Mouse (Mus musculus): ENCODE results near the gene H2-M10.6.
A peak's percentile ranks its signal among the peaks of the same experiment; 100 is the strongest.
"Not testable (repeated sequence)": the region's sequence is repeated elsewhere in the genome, so short reads cannot be mapped to it uniquely, and the experiment has no call there.

The H2-M10.6 gene

DNA sequence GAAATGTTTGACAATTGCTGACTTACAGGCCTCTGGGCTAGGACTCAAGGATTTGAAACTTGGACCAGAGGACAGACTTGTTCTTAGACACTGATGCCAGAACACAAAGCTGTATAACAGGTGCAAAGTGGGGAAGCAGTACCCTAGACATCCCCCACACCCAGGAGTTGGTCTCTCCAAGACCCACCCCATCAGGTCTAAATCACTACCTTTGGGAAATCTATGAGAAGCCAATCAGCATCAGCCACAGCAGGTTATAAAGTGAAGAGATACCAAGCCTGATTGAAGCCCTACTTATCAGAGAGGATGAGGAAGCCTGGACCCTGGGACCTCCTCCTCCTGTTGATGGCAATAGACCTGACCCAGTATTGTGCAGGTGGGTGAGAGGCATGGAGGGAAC lies at the start of gene H2-M10.6:
H2-M10.6 (plus strand) TSS at position 301 of the 400 bp plus-strand sequence.
- no peak for DNase-seq (ENCODE audit: low read depth, low spot score)

DNA sequence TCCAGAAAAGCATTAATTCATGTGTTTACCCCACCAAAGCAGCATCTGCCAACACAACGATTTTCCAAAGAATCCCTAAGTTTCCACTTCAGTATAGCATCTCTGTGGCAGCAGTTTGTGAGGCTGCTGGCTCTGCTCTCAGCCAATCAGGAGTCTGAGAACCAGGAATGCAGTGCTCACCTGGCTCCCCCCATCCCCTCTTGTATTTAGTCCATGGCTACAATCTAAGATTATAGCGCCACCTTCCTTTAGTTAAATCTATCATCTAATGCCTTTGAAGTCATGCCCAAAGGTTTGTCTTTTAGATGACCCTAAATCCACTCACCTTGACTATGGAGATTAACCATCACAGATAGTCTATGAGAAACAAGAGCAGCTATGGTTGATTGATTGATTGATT lies 48.2 kb upstream of the H2-M10.6 start:
- no peak for DNase-seq (ENCODE audit: low read depth, low spot score)

DNA sequence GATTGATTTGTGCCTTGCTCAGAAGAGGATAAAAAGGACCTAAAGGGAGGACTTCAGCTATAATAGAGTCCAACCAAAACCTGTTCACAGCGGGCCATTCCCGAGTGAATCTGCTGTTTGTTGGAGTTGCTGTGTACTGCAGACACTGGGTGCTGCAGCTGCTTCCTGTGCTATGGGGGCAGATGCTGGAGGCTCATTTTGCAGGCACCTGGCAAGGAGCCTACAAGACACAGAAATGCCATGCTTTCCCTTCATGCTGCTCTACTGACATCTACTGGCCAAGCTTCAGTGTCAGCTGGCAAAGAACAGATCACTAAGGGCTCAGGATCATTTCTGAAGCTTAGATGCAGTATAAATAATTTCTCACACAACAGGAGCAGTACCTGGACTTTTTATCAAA lies 47.7 kb upstream of the H2-M10.6 start:
- DNase-seq (ENCODE audit: low read depth, low spot score) = peak; percentile 14

DNA sequence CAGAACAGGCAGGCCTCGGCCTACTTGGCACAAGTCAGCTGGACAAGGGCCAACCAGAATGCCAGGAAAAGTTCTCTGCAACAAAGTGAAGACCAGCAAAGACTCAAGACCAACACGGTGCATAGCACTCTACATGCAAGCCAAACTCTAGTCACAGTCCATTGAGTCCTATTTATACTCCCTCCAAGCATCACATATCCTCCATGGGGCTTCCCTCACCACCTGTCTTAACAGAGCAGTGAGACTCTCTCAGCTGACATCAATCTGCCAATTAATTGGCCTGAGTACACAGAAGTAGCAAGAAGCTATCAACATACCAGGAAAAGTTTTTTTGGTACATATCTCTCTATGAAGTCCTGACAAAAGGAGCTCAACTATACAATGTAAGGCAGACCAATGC lies 46.6 kb upstream of the H2-M10.6 start:
- DNase-seq (ENCODE audit: low read depth, low spot score) = not testable (repeated sequence)

DNA sequence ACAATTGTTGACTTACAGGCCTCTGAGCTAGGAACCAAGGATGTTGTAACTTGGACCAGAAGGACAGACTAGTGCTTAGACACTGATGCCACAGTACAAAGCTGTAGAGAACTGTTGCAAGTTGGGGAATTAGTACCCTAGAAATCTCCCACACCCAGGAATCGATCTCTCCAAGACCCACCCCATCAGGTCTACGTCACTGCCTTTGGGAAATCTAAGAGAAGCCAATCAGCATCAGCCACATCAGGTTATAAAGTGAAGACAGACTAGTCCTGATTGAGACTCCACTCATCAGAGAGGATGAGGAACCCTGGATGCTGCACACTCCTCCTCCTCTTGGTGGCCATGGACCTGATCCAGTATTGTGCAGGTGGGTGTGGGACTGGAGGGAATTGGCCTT lies 39.4 kb upstream of the H2-M10.6 start, which contains the start of gene H2-M10.5:
H2-M10.5 (plus strand) TSS at position 301 of the 400 bp plus-strand sequence.
- DNase-seq (ENCODE audit: low read depth, low spot score) = not testable (repeated sequence)

DNA sequence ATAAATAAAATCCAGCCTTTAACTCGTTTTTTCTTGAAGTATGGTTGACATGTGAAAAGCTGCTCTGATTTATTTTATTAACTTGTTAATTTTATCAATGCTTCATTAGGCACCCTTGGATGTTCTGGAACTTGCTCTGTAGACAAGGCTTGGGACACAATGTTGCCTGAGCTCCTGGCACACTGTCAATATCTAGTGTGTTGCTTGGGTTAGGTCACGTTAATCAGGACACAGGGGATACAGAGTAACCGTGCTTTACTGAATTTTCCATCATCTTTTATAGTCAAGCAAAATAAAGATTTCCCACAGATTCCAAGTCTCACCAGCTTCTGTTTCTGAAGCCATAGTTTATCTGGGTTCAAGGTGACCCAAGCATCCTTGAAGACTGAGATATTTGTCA lies 30.4 kb upstream of the H2-M10.6 start:
- DNase-seq (ENCODE audit: low read depth, low spot score) = no peak

DNA sequence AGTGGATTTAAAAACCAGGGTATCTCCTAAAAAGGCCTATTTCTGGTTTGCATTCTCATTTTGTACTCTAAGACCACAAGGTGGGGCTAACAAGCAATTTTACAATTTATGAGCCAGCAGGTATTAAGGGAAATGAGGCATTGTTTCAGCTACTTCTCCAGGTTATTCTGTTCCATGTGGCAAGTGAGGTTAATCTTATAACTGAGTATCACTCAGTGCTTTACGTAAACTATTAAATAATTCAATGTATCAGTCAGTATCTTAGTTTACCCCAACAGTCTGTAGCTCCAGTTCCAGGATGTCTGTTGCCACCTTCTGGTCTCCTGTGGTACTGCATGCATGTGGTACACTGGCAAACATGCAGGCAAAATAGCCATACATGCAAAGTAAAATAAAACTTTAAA lies 25.5 kb upstream of the H2-M10.6 start:
- peak; percentile 6 for DNase-seq (ENCODE audit: low read depth, low spot score)

DNA sequence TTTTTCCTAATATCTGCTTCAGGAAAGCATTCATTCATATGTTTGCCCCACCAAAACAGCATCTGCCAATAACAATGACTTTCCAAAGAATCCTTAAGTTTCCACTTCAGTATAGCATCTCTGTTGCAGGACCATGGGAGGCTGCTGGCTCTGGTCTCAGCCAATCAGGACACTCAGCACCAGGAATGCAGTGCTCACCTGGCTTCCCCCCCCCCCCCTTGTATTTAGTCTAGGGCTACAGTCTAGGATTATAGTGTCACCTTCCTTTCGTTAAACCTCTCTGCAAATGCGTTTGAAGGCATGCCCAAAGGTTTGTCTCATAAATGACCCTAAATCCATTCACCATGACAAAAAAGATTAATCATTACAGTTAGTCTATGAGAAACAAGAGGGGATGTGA lies 23.6 kb upstream of the H2-M10.6 start:
- no peak for DNase-seq (ENCODE audit: low read depth, low spot score)

DNA sequence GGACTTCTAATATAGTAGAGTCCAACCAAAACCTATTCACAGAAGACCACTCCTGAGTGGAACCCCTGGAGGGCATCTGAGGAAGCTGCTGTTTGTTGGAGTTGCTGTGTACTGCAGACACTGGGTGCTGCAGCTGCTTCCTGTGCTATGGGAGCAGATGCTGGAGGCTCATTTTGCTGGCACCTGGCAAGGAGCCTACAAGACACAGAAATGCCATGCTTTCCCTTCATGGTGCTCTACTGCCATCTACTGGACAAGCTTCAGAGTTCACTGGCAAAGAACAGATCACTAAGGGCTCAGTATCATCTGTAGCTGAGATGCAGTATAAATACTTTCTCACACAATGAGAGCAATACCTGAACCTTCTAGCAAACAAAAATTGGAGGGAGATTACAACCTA lies 23.2 kb upstream of the H2-M10.6 start:
- DNase-seq (ENCODE audit: low read depth, low spot score) = peak; percentile 76

DNA sequence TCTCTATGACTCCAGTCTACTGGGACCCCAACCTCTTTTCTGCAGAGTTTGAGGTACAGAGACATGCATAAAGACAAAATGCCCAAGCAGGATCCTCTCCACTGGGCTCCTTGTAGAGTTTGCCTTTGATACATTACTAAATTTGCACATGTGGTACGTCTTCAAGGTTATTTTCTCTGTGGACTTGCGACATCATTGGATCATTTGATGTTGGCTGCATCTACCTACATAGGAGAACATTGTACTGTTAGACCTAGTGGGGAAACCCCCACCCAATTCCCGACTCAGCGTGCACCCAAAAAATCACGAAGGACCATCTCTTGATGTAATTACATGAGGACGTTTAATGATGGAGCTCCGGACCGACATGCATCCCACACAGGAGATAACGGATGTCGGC lies 12.5 kb upstream of the H2-M10.6 start:
- no peak for DNase-seq (ENCODE audit: low read depth, low spot score)

DNA sequence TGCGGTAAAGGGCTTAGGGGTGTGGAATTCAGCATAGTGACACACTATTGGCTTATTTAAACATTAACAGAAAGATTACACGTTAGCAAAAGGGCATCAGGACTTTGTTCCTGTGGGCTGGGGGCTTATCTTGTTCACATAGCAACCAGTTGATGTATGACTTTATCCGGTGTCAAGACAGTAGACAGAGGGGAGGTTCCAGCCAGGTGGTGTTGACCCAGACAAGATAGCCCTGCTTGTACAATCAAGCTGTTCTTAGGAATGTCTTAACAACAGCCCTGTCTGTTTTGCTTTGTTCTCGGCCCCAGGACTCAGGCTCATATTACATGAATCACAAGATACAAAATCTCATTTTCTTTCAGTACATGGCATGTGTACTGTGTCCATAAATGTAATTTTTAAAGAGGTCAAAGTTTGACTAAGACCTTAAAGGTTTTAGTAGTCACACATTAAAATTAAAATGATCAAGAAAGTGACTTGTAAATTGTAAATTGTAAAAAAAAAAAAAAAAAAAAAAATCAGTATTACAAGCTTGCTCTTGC lies 12.0 kb upstream of the H2-M10.6 start:
- not testable (repeated sequence) for DNase-seq (ENCODE audit: low read depth, low spot score)

DNA sequence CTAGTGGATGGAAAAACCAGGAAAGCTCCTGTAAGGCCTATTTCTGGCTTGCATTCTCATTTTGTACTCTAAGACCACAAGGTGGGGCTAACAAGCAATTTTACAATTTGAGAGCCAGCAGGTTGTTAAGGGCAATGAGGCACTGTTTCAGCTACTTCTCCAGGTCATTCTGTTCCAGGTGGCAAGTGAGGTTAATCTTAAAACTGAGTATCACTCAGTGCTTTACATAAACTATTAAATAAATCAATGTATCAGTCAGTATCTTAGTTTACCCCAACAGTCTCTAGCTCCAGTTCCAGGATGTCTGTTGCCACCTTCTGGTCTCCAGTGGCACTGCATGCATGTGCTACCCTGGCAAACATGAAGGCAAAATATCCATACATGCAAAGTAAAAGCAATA lies 12.0 kb downstream of the H2-M10.6 start:
- peak; percentile 34 for DNase-seq (ENCODE audit: low read depth, low spot score)

DNA sequence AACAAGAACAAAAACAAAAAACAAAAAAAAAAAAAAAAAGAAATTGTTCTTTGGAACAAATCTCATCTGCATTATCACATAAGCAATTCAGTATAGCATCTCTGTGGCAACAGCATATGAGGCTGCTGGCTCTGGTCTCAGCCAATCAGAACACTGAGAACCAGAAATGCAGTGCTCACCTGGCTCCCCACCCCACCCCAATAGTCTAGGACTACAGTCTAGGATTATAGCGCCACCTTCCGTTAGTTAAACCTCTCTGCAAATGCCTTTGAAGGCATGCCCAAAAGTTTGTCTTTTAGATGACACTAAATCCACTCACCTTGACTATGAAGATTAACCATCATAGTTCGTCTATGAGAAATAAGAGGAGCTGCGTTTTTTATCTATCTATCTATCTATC lies 13.6 kb downstream of the H2-M10.6 start:
- no peak for DNase-seq (ENCODE audit: low read depth, low spot score)

DNA sequence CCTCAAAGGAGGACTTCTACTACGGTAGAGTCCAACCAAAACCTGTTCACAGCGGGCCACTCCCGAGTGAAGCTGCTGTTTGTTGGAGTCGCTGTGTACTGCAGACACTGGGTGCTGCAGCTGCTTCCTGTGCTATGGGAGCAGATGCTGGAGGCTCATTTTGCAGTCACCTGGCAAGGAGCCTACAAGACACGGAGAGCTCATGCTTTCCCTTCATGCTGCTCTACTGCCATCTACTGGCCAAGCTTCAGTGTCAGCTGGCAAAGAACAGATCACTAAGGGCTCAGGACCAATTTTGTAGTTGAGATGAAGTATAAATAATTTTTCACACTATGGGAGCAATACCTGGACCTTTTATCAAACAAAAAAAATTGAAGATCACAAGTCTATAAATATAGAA lies 14.0 kb downstream of the H2-M10.6 start:
- DNase-seq (ENCODE audit: low read depth, low spot score) = peak; percentile 68

DNA sequence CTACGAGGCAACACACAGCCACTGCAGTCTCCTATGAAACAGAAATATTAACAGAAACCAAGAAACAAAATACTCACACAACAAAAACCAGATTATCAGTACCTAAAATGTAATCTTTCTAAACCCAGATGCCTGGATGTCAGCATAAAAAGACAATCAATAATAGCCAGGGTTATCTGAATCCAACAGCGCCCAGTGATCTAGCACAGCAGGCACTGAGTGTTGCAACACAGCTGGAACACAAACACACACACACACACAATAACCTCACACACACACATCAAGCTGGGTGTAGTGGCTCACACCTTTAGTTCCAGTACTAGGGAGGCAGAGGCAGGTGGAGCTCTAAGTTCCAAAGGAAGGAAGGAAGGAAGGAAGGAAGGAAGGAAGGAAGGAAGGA lies 16.5 kb downstream of the H2-M10.6 start:
- no peak for DNase-seq (ENCODE audit: low read depth, low spot score)

DNA sequence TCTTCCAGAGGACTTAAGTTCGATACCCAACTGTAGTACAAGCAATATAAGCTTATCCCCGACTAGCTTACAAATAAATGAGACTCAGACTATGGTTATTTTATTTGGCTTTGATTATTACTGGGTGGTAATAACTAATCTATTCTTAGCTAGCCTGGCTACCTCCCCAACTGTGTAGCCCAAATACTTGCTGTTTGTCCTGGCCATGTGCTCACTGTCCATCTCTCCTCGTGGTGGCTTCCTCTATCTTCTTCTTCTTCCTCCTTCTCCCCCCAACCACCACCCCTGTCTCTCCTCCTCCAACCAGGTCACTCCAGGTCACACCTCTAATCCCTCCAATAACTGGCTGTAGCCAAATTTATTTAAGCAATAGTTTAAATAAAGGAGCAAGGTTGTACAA lies 18.5 kb downstream of the H2-M10.6 start:
- no peak for DNase-seq (ENCODE audit: low read depth, low spot score)

DNA sequence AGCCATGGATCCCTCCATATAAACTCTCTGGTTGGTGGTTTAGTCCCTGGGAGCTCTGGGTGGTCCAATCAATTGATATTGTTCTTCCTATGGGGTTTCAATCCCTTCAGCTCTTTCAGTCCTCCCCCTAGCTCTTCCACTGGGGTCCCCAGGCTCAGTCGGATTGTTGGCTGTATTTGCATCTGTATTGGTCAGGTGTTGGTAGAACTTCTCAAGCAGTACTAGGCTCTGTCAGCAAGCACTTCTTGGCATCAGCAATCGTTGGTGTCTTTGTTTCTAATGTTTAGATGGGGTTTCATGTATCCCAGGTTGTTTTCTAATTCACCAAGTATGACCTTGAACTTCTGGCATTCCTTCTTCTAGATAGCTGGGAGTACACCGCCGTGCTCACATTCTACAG lies 20.7 kb downstream of the H2-M10.6 start:
- DNase-seq (ENCODE audit: low read depth, low spot score) = no peak

DNA sequence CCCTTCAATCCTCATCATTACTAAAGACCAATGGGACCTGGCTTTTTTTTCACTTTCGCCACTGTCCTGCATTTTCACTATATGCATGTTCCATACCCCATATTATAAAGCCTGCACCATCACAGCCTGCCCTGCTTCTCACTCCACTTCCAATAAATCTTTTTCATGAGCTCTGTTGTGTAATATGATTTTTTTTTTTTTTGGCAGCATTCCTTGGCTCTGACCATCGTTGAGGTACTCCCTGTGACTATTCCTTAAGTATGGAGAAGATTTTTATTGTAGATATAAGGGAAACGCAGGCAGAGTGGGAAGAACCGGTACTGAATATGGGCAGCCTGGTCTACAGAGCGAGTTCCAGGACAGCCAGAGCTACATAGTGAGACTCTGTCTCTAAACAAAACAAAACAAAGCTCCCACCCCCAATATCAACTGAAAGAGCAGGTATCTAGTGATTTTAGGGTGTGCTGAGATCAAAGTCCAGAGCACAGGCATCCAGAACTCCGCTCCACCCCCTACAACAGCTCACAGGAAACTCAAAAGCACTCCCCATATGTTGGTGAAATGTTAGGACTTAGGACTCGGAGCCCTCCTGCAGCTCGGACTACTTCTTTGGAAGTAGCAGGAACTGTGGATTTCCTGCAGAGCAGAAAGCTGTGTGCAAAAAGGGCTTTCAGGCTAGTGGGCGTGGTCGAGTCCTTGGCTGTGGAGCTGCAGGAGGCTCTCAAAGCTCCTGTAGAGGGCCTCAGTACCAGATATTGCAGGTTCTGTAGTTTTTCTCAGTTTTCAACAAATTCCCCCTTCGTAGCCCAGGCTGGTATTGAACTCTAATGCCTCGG lies 23.8 kb downstream of the H2-M10.6 start:
- no peak for DNase-seq (ENCODE audit: low read depth, low spot score)

DNA sequence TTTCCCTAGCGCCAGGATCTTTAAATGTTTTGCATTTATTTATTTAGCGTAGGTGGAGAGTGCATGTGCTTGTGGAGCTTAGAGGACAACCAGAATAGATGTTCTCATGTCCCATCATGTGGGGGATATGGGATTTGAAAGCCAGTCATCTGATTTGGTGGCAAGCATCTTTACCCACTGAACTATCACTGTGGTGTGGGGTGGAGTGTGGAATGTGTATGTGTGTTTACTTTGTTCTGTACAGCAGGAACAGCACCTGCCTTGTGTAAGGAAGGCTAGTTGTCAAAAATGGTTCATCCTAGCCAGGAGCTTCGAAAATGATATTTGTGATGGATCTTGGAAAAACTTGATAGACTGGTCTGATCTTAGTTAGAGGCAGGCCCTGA lies 24.4 kb downstream of the H2-M10.6 start:
- DNase-seq (ENCODE audit: low read depth, low spot score) = no peak

DNA sequence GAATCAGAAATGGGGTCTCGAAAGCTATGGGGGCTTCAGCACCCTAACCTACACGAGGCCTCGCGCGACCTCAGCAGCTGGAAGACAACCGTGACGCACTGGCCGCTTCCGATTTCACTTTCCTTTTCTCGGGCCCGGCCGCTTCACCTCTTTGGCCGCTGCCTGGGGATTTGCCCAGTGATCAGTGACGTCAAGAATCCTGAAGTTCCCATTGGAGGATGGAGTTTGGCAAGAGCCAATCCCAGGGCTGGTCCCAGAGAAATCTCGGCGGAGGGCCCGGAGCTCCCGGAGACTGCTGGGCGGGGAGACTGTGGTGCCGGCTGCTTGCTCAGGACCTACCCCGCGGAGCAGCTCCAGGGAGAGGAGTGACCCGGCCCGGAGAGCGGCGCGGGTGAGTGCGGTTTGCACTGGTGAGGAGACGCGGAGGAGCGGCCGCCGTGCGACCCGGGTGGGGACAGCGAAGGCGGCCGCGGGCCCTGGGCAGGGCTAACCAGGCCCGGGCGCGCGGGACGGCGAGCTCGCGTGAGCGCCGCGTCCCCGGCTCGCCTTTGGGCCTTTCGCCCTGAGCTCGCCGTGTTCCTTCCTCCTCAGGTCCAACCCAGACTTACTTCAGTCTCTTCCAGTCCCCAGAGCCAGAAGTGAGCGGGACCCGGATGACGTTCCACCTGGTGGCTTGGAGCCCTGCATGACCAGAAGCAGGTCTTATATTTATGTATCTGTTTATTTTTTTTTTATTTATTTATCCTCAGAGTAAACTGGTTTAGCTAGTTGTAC lies 25.1 kb downstream of the H2-M10.6 start, which contains the start of gene Trim26:
Trim26 (plus strand) TSS at position 261 of the 774 bp plus-strand sequence.
- peak; percentile 96 for DNase-seq (ENCODE audit: low read depth, low spot score)

DNA sequence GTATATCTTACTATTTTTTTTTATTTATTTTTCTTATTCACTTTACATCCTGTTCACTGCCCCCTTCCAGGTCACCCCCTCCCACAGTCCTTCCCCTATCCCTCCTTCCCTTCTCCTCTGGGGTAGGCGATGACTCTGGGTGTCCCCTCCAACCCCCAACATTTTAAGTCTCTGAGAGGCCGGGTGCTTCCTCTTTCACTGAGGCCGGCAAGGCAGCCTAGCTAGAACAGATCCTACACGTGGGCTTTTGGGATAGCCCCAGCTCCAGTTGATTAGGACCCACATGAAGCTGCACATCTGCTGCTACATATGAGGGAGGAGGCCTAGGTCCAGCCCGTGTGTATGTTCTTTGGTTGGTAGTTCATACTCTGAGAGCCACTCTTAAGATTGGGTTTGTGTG lies 27.0 kb downstream of the H2-M10.6 start:
- no peak for DNase-seq (ENCODE audit: low read depth, low spot score)

DNA sequence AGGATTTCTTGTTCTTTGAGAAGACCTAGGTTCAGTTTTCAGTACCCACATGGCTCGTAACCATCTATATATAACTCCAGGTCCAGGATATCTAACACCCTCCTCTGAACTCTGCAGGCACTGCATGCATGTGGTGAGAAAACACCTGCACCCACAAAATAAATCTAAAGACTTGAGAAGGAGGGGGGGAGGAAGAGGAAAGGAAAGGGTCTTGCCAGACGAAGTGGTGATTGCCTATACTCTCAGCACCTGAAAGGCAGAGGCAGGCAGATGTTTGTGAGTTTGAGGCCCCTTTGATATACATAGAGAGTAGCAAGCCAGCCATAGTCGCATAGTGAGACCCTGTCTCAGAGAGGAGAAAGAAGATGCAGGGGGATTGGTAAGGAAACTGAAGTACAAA lies 28.0 kb downstream of the H2-M10.6 start:
- DNase-seq (ENCODE audit: low read depth, low spot score) = no peak
